Mouse (Mus musculus) urinary bladder, postnatal 36 days (tissue): Measurements from ENCODE around the gene Gskip.

Source experiments
- DNase-seq, 2 experiments: peaks; one replicate each; pipeline ENCODE4 v3.0.0; 2022; ENCODE audit warnings: low spot score in 2 of 2, mixed read lengths in 1 of 2

The Gskip gene

GRCm38 (mm10) chr12:105722657-105723056 is 38.0 kb downstream of the Gskip start:
- no peak for DNase-seq

- DNase-seq = no peak
Observed at GRCm38 (mm10) chr12:105724616-105725015, 40.0 kb downstream of the Gskip start.

- no peak for DNase-seq
Observed at GRCm38 (mm10) chr12:105725736-105726135, 41.1 kb downstream of the Gskip start.

DNA sequence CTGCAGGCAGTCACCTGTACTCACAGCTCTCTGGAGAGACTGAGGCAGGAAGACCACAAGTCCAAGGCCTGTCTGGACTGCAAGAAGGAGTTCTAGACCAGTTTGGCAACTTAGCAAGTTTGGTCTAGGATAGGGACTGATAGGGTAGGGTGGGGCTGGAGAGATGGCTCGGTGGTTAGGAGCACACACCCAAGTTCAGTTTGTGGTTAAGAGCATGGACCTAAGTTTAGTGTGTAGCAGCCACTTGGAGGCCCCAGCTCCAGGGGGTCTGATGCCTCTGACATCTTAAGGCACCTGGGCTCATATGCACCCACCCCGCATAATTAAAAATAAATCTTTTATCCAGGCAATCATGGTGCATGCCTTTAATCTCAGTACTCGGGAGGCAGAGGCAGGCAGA is 42.6 kb downstream of the Gskip start:
- no peak for DNase-seq

- DNase-seq = no peak
Observed at GRCm38 (mm10) chr12:105727964-105728363, 43.3 kb downstream of the Gskip start.

DNA sequence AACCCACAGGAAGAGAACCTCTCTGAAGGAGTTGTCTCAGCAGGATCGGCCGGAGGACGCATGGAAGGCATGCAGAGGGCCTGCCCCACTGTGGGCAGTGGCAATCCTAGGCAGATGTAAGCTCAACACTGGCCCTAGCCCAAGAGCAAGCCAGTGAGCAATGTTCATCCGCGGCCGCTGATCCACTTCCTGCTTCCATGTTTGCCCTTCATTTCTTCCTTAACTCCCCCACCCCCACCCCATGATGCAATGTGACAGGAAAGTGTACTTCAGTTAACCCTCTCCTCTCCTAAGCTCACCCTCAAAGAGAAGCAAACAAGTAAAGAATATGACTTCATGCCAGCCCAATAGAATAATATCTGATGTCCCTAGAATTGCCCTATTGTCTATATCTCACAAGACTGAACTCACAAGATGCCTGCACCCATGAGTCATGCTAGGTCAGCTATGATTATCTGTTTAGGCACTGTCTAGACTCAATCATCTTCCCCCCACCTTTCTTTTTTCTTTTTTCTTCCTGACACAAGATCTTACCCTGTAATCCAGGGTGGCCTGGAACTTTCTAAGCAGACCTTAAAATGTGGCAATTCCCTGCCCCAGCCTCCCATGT is 46.3 kb downstream of the Gskip start:
- DNase-seq = no peak

GRCm38 (mm10) chr12:105733370-105734159 is 48.9 kb downstream of the Gskip start:
- DNase-seq = no peak

DNA sequence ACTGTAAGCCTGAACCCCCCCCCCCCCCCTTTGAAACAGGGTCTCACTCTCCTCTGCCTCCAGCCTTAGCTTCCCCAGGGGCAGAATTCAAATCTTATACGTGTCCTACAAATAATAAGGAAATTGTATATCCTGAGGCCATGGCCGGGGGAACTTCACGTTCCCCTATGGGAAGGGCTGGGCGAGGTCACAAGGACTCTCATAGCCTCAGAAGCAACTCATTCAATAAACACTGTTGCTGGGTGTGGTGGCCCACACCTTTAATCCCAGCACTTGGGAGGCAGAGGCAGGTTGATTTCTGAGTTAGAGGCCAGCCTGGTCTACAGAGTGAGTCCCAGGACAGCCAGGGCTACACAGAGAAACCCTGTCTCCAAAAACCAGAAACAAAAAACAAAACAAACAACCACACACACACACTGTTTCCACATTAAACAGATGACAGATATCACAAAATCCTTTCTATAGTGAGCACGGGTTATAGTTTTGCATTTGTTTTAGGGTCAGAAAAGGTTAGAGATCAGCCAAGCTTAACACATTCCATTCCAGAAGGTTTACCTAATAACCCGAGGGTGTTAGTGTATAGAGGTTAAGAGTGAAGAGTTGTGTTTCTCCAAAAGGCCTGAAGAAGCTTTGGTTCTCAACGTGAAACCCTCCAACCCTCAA is 50.7 kb downstream of the Gskip start:
- DNase-seq = no peak

DNA sequence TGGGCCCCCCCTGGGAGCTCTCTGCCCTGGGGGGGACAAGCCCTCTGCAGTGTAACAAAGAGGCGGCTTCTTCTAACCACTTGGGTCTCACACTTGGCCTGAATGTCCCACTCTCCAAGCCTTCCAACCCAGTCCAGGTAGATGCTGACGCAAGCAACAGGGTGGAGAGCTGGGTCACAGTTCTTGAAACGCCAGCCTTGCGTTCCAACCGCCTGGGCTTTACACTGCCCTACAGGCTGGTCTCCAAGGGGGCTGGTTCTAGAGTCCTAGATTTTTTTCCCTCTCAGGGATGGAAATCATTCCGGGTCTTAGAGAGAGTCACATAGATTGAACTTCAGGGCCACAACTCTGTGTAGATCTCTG is 51.2 kb downstream of the Gskip start:
- DNase-seq = no peak

DNA sequence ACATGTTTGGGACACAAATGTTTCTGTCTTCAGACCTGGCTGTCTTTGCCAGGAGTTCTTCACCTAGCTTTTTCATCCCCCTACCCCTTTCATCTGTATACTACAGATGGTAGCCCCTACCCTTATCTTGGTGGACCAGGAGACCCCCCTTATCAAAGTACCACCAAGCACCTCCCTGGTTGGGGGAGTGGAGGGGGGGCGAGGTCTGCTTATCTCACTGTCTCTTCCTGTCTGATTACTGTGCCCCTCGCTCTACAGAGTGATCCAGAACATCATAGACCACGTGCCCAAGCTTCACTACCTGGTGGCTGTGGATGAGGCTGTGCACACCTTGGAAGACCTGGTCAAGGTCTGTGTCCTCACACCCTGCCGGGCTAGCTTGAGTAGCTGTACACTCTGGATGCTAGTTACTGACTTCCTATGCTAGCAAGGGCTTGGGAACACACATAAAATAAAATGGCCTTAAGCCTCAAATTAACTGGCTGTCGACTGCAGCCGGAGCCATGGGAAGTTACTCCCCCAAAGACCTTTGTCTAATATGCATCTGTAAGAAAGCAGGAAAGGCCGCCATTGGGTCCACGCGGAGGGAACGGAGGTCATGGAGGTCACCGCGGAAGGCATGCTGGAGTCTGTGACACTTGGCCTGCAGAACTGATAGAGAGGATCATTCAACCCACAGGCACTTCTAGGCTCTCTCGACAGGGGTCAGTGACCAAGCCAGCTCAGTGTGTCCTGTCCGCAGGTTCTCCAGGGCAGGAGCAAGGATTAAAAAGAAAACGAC is 53.9 kb downstream of the Gskip start:
- no peak for DNase-seq

- no peak for DNase-seq
Observed at GRCm38 (mm10) chr12:105739656-105740055, 55.0 kb downstream of the Gskip start.

DNA sequence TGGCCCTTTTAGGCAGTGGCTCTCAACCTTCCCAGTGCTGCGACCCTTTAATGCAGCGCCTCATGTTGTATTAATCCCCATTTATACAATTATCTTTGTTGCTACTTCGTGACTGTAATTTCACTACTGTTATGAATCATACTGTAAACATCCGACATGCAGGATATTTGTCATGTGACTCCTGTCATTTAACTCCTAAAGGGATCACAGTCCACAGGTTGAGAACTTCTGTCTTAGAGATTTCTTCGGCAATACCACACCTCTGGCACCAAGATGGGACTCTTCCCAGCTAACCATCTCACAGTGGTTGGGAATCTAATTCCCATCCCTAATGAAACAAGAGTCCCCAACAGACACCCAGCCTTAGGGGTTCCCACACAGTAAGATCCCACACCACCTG is 63.5 kb downstream of the Gskip start:
- no peak for DNase-seq
